Mouse (Mus musculus): Measurements from ENCODE around the gene Heyl.

Gene Heyl

GRCm38 (mm10) chr4:123235835-123236430 lies 2.6 kb downstream of the Heyl start:
- no peak for DNase-seq

GRCm38 (mm10) chr4:123236431-123237031 lies 3.2 kb downstream of the Heyl start:
- no peak for DNase-seq

GRCm38 (mm10) chr4:123237386-123238266 lies 4.3 kb downstream of the Heyl start:
- peak; percentile 64 for DNase-seq

GRCm38 (mm10) chr4:123239361-123240203 lies 6.2 kb downstream of the Heyl start:
- DNase-seq = peak; percentile 87

GRCm38 (mm10) chr4:123246221-123246620 lies 12.9 kb downstream of the Heyl start:
- DNase-seq = no peak

GRCm38 (mm10) chr4:123246651-123247050 lies 13.3 kb downstream of the Heyl start:
- no peak for DNase-seq

GRCm38 (mm10) chr4:123247147-123247880 lies 14.0 kb downstream of the Heyl start:
- peak; percentile 72 for DNase-seq

- DNase-seq = peak; percentile 53
Measured at GRCm38 (mm10) chr4:123248971-123249567, 15.7 kb downstream of the Heyl start.

GRCm38 (mm10) chr4:123252214-123252613 lies 18.9 kb downstream of the Heyl start:
- DNase-seq = peak; percentile 61

GRCm38 (mm10) chr4:123254617-123255016 lies 21.3 kb downstream of the Heyl start:
- no peak for DNase-seq

GRCm38 (mm10) chr4:123260071-123260746 lies 26.9 kb downstream of the Heyl start:
- DNase-seq = no peak

- no peak for DNase-seq
Measured at GRCm38 (mm10) chr4:123261721-123262401, 28.5 kb downstream of the Heyl start, which contains the start of gene Pabpc4. Gene Pabpc4 (plus strand): TSS chr4:123262351.

- DNase-seq = no peak
Measured at GRCm38 (mm10) chr4:123271063-123271462, 37.7 kb downstream of the Heyl start.

- no peak for DNase-seq
Measured at GRCm38 (mm10) chr4:123280117-123280516, 46.8 kb downstream of the Heyl start.

GRCm38 (mm10) chr4:123282500-123282899 lies 49.1 kb downstream of the Heyl start:
- peak; percentile 95 for DNase-seq

GRCm38 (mm10) chr4:123282915-123283674 lies 49.7 kb downstream of the Heyl start:
- peak; percentile 59 for DNase-seq

- DNase-seq = peak; percentile 34
Measured at GRCm38 (mm10) chr4:123283675-123284064, 50.3 kb downstream of the Heyl start.

GRCm38 (mm10) chr4:123284731-123285624 lies 51.6 kb downstream of the Heyl start:
- DNase-seq = no peak

Measured in kidney, postnatal 10 days (tissue).